Mouse (Mus musculus): ENCODE measurements around the gene Fam192a. TPM values are rescaled to one million over a fixed set of nuclear protein-coding genes. Genes with fewer than 3 reads are reported as not detected.

The Fam192a gene
- polyA plus RNA-seq (2015; fragmentation: Nextera tagmentation; extraction: Ambion mirVana): 44.7 and 46.2 TPM in 2 replicates

DNA sequence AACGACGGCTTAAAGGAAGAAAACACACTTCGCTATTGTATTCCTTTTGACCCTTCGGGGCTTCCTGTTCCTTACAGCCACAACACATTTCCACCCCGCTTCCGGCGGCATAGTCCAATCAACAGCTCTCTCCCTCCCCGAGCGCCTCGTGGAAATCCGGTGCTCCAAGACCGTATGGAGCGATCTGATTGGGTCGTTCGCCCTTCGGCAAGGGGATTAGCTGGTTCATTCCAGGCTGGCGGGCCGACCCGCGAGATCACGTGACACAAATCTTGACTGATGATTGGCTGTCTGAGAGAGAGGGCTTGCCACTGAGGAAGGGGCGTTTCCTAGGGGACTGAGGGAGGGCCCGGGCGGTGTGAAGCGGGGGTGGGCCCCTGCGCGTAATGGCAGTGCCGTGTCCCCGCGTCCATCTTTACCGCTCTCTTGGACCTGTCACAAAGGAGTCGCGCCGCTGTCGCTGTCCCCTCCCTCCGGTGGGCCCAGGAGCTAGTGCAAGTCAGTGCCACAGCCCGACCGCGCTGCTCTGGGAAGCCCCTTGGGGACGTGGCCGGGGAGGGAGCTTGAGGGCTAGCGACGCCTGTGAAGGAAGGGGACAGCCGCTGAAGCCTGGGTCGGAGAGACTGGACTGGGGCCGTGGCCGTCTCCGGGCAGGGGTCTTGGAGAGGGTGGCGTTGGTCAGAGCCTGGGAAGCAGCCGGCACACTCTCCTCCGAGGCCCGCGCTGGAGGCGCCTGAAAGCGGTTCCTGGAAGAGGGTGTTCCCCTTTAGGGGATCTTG lies at the start of gene Fam192a, which contains the start of gene Rspry1:
Gene Fam192a, minus strand, starts transcription at position 391 of the 779 bp plus-strand sequence.
Gene Rspry1, plus strand, starts transcription at position 331 of the 779 bp plus-strand sequence.

DNA sequence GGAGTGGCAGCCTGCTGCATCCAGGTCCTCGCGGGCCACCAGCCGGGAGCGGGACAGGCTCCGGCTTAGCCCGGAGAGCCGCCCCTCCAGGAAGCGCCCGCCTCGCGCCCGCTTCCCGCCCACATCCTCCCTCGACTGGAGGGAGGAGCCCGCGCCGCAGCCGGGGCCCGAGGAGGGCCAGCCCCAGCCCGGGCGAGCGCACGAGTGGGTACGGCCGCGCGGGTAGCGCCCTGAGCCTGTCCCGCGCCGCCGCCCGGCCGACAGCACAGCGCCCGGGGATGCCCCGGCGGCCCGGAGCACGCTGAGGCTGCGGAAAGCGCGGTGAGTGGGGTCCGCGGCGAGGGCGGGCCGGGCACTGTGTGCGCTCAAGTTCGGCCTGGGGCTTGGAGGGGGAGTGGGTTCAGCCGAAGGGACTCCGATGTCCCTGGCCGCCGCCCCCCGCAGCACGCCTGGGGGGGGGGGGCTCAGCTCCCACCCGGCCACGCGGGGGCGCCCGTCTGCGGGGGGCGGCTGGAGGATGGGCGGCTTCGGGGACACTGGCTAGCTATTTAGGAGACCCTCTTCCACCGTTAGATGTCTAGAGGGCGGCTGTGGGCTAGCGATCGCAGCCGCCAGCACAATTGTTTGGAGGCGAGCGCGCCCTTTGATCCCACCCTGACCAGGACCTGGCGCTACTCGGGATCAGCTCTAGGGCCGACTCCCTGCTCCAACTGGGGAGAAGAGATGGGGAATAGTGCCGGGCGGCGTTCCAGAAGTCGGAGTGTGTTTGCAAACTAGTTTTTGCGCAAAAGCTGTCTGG lies 68.7 kb downstream of the Fam192a start, which contains the start of gene Cpne2:
Gene Cpne2, plus strand, starts transcription at position 118 of the 799 bp plus-strand sequence.

Other genes with a start within 250 kb of the Fam192a start
- 54.8 and 59.1 TPM in 2 replicates for gene Herpud1, start 215.6 kb downstream of the Fam192a start, polyA plus RNA-seq (2015; fragmentation: Nextera tagmentation; extraction: Ambion mirVana)
- gene Nlrc5, start 167.6 kb downstream of the Fam192a start, polyA plus RNA-seq (2015; fragmentation: Nextera tagmentation; extraction: Ambion mirVana): 1.6 TPM in 2 replicates
- gene Cpne2, start 69.0 kb downstream of the Fam192a start, polyA plus RNA-seq (2015; fragmentation: Nextera tagmentation; extraction: Ambion mirVana): 8.8 and 9.5 TPM in 2 replicates
- gene Rspry1, start 60 bp downstream of the Fam192a start, polyA plus RNA-seq (2015; fragmentation: Nextera tagmentation; extraction: Ambion mirVana): 20.9 and 23.0 TPM in 2 replicates
- gene Arl2bp, start 64.6 kb upstream of the Fam192a start, polyA plus RNA-seq (2015; fragmentation: Nextera tagmentation; extraction: Ambion mirVana): 63.1 and 63.7 TPM in 2 replicates
- 0.13 and 0.18 TPM in 2 replicates for gene Pllp, start 94.3 kb upstream of the Fam192a start, polyA plus RNA-seq (2015; fragmentation: Nextera tagmentation; extraction: Ambion mirVana)
- gene Ccl22, start 143.6 kb upstream of the Fam192a start, polyA plus RNA-seq (2015; fragmentation: Nextera tagmentation; extraction: Ambion mirVana): 0.28 and 0.57 TPM in 2 replicates
- 0.55 and 0.69 TPM in 2 replicates for gene Cx3cl1, start 170.0 kb upstream of the Fam192a start, polyA plus RNA-seq (2015; fragmentation: Nextera tagmentation; extraction: Ambion mirVana)
- 0.74 and 1.0 TPM in 2 replicates for gene Ccl17, start 208.5 kb upstream of the Fam192a start, polyA plus RNA-seq (2015; fragmentation: Nextera tagmentation; extraction: Ambion mirVana)
- 41.9 and 42.7 TPM in 2 replicates for gene Coq9, start 236.3 kb upstream of the Fam192a start, polyA plus RNA-seq (2015; fragmentation: Nextera tagmentation; extraction: Ambion mirVana)
- gene Ciapin1, start 236.4 kb upstream of the Fam192a start, polyA plus RNA-seq (2015; fragmentation: Nextera tagmentation; extraction: Ambion mirVana): 72.3 and 74.2 TPM in 2 replicates